Mouse (Mus musculus): ENCODE data around the gene Gdi2. TPM values are rescaled to one million over a fixed set of nuclear protein-coding genes. Genes with fewer than 3 reads are reported as not detected.

Gene Gdi2
- polyA plus RNA-seq, 1 experiment from 2014 or later: 427 TPM

- WGBS: 54% methylated on average over 10 of the region's 10 CpGs
- H3K27me3 ChIP-seq: no peaks in the 10 kb centered on the region
- H3K4me2 ChIP-seq (replicated peaks): no peak overlapping the region
- H3K4me3 ChIP-seq: no peak overlapping the region
- no peaks in the 10 kb centered on the region for H3K36me3 ChIP-seq
- peak; percentile 52 for ATAC-seq (ENCODE audit: insufficient number of reproducible peaks, insufficient read depth, low FRiP score, low TSS enrichment)
- H3K27ac ChIP-seq: no peak overlapping the region
- H3K9ac ChIP-seq: no peak overlapping the region
- peaks cover 6% of the 10 kb centered on the region; the same call in 1 of the 2 replicates for H3K9me3 ChIP-seq
- H3K4me1 ChIP-seq: no peaks in the 10 kb centered on the region
Measured at GRCm38 (mm10) chr13:3531692-3532320, 6.1 kb upstream of the Gdi2 start.

GRCm38 (mm10) chr13:3532451-3532850 lies 5.4 kb upstream of the Gdi2 start:
- H3K27ac ChIP-seq: no peak overlapping the region
- H3K27me3 ChIP-seq: no peaks in the 10 kb centered on the region
- no peak for ATAC-seq (ENCODE audit: insufficient number of reproducible peaks, insufficient read depth, low FRiP score, low TSS enrichment)
- H3K9ac ChIP-seq: no peak overlapping the region
- WGBS: 64% methylated on average over 4 of the region's 4 CpGs
- no peak overlapping the region for H3K4me3 ChIP-seq
- no peaks in the 10 kb centered on the region for H3K36me3 ChIP-seq
- no peaks in the 10 kb centered on the region for H3K4me1 ChIP-seq
- peaks cover 6% of the 10 kb centered on the region; the same call in 1 of the 2 replicates for H3K9me3 ChIP-seq
- no peak overlapping the region for H3K4me2 ChIP-seq (replicated peaks)

GRCm38 (mm10) chr13:3534146-3534545 lies 3.7 kb upstream of the Gdi2 start:
- 92% methylated on average over 4 of the region's 4 CpGs for WGBS
- H3K9ac ChIP-seq: no peak overlapping the region
- no peaks in the 10 kb centered on the region for H3K36me3 ChIP-seq
- H3K9me3 ChIP-seq: peaks cover 6% of the 10 kb centered on the region; the same call in 1 of the 2 replicates
- no peaks in the 10 kb centered on the region for H3K4me1 ChIP-seq
- no peak for ATAC-seq (ENCODE audit: insufficient number of reproducible peaks, insufficient read depth, low FRiP score, low TSS enrichment)
- no peak overlapping the region for H3K4me2 ChIP-seq (replicated peaks)
- H3K4me3 ChIP-seq: no peak overlapping the region
- H3K27ac ChIP-seq: no peak overlapping the region
- no peaks in the 10 kb centered on the region for H3K27me3 ChIP-seq

DNA sequence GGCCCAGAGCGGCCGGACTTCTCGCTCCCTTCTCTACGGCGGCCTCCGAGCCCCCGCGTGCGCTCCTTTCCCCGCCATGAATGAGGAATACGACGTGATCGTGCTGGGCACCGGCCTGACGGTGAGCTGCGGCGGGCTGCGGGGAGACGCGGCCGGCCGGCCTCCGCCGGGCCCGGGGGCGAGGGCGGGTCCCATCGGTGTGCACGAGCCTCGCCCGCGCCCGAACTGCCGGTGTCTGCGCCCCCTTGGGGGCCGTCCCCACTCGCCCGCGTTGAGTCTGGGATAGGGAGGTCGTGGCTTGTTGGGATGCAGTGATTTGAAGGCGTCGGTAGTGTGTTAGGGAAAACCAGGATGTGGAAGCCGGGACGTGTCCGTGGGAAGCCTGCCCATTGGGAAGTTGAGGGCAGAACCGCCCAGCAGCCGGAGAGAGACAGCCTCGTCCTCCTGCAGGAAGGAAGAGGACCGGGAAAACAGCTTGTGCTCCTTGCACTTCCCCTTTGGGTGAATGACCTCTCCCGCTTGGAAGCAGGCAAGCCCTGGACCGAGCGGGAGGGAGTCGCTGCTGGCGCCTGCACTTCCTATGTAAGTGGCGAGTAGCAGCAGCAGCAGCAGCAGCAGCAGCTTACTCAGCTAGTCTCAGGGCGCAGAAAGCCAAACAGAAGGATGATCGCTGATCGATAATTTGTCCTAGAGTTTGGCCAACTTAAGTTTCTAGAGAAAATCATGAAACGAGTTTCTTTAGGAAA lies 533 bp downstream of the Gdi2 start:
- Histone ChIP-seq H3K36me3 (no peaks in the 10 kb centered on the region), H3K9me3 (peaks cover 6% of the 10 kb centered on the region; the same call in 1 of the 2 replicates), H3K27ac (peak overlapping the region; percentile 99), H3K9ac (peak overlapping the region; percentile 97), H3K4me2 (replicated peaks) (peak overlapping the region; percentile 75), H3K4me3 (peak overlapping the region; percentile 97), H3K27me3 (no peaks in the 10 kb centered on the region), H3K4me1 (peaks cover 17% of the 10 kb centered on the region)
- peak; percentile 48 for ATAC-seq (ENCODE audit: insufficient number of reproducible peaks, insufficient read depth, low FRiP score, low TSS enrichment)
- WGBS: 1% methylated on average over 58 of the region's 59 CpGs

- peak overlapping the region; percentile 97 for H3K4me3 ChIP-seq
- no peak for ATAC-seq (ENCODE audit: insufficient number of reproducible peaks, insufficient read depth, low FRiP score, low TSS enrichment)
- H3K4me1 ChIP-seq: peaks cover 17% of the 10 kb centered on the region
- H3K9ac ChIP-seq: peak overlapping the region; percentile 97
- H3K9me3 ChIP-seq: peaks cover 6% of the 10 kb centered on the region; the same call in 1 of the 2 replicates
- H3K27me3 ChIP-seq: no peaks in the 10 kb centered on the region
- peak overlapping the region; percentile 75 for H3K4me2 ChIP-seq (replicated peaks)
- no peaks in the 10 kb centered on the region for H3K36me3 ChIP-seq
- H3K27ac ChIP-seq: peak overlapping the region; percentile 99
- WGBS: 2% methylated on average over 15 of the region's 15 CpGs
Measured at GRCm38 (mm10) chr13:3538969-3539562, 1.2 kb downstream of the Gdi2 start.

DNA sequence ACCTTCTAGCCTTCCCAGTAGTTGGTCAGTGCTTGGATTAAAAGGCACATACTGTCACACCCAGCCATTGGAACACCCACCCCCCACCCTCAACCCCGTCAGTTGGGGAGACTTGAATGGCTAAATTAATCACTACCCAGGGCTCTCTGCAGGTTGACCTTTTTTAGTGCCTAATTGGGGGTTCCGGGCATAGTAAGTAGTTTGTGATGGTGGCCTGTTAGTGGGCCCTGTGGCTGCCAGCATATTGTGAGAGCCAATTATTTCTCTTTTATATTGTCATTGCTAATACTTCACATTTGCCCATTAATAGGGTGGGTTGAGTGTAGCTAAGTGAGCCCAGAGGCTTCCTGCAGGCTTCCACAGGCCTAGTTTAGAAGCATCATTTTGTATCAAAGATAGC lies 2.3 kb downstream of the Gdi2 start:
- H3K9me3 ChIP-seq: peaks cover 6% of the 10 kb centered on the region; the same call in 1 of the 2 replicates
- no peak for ATAC-seq (ENCODE audit: insufficient number of reproducible peaks, insufficient read depth, low FRiP score, low TSS enrichment)
- no peak overlapping the region for H3K9ac ChIP-seq
- peak overlapping the region; percentile 75 for H3K4me2 ChIP-seq (replicated peaks)
- H3K27ac ChIP-seq: no peak overlapping the region
- H3K36me3 ChIP-seq: no peaks in the 10 kb centered on the region
- peak overlapping the region; percentile 97; the same call in 1 of the 2 replicates for H3K4me3 ChIP-seq
- H3K4me1 ChIP-seq: peaks cover 17% of the 10 kb centered on the region
- H3K27me3 ChIP-seq: no peaks in the 10 kb centered on the region
- WGBS: 36% methylated on average over 2 of the region's 2 CpGs

GRCm38 (mm10) chr13:3541159-3541782 lies 3.4 kb downstream of the Gdi2 start:
- H3K9me3 ChIP-seq: peaks cover 5% of the 10 kb centered on the region; the same call in 1 of the 2 replicates
- H3K27ac ChIP-seq: no peak overlapping the region
- no peaks in the 10 kb centered on the region for H3K27me3 ChIP-seq
- no peak overlapping the region; the same call in 1 of the 2 replicates for H3K4me2 ChIP-seq (replicated peaks)
- no peaks in the 10 kb centered on the region for H3K36me3 ChIP-seq
- WGBS: 88% methylated on average over 2 of the region's 2 CpGs
- H3K4me3 ChIP-seq: no peak overlapping the region
- ATAC-seq (ENCODE audit: insufficient number of reproducible peaks, insufficient read depth, low FRiP score, low TSS enrichment): no peak
- H3K4me1 ChIP-seq: peaks cover 17% of the 10 kb centered on the region
- no peak overlapping the region for H3K9ac ChIP-seq

DNA sequence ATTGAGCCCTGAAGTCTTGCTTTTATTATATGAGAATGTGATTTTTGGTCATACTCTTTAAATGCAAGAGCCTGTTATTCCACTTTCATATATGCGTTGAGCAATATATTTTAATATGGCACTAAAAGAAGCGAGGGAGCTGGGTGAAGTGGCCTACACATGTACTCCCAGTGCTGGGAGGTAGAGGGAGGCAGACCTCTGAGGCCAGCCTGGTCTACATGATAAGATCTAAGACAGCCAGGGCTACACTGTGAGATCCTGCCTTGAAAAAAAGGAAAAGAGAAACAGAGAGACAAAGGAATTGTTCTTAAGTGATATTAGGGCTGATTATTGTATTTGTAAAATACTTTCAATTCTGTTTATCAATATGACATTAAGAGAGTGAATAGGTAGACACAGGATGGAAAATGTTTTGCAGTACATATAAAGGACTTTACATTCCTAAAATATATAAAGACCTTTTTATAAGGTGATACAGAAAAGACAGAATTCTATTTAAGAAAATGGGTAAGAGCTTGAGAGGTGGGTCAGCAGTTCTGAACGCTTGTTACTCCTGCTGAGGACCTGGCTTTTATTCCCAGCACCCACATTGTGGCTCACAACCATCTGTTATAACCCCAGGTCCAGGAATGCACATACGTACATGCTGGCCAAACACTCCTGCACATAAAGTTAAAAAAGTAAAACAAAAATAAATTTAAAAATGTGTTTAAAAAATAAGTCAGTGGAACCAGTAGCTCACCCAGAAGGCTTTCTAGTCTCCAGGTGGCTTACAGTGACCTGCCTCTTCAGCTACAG lies 6.4 kb downstream of the Gdi2 start:
- Histone ChIP-seq H3K4me1 (peaks cover 17% of the 10 kb centered on the region), H3K4me2 (replicated peaks) (no peak overlapping the region), H3K9me3 (no peaks in the 10 kb centered on the region), H3K27me3 (no peaks in the 10 kb centered on the region), H3K27ac (no peak overlapping the region), H3K4me3 (no peak overlapping the region), H3K36me3 (peaks cover 6% of the 10 kb centered on the region), H3K9ac (no peak overlapping the region)
- WGBS: 88% methylated on average over 4 of the region's 4 CpGs
- ATAC-seq (ENCODE audit: insufficient number of reproducible peaks, insufficient read depth, low FRiP score, low TSS enrichment): no peak

DNA sequence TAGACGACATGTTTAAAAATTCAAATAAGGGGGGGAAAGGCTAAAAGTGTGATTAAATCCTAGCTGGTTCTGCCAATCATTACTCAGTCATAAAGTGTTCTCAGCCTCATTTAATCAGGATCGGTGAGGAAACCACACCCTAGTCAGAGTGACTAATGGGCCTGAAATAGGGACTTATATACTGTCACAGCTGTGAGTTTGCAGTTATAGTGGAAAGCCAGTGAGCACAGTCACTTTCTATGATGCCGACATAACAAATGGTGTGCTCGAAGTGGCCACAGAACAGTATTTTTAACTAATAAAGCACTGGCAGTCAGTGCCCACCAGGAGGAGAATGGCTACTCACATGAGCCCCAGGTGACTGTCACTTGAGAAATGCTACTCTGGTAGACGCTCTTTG lies 7.1 kb downstream of the Gdi2 start:
- Histone ChIP-seq H3K4me2 (replicated peaks) (no peak overlapping the region), H3K36me3 (peaks cover 6% of the 10 kb centered on the region), H3K27me3 (no peaks in the 10 kb centered on the region), H3K4me3 (no peak overlapping the region), H3K9ac (no peak overlapping the region), H3K27ac (no peak overlapping the region), H3K4me1 (peaks cover 14% of the 10 kb centered on the region), H3K9me3 (no peaks in the 10 kb centered on the region)
- 83% methylated on average over 5 of the region's 5 CpGs for WGBS
- no peak for ATAC-seq (ENCODE audit: insufficient number of reproducible peaks, insufficient read depth, low FRiP score, low TSS enrichment)

DNA sequence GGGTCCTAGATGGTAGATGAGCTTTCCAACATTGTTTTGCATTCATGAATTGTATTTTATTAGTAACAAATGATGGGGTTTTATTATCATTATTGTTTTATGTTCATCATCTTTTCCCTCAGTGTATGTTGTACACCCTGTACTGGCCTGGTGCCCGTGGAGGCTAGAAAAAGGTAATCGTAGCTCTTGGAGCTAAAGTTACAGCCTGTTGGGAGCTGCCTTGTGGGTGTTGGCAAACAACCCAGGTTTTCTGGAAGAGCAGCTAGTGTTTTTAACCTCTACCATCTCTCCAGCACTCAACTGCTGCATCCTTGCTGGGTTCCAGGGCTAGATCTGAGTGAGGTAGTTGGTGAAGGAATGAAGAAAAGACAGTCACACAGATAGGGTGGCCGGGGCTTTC lies 9.5 kb downstream of the Gdi2 start:
- 83% methylated on average over 3 of the region's 3 CpGs for WGBS
- peaks cover 18% of the 10 kb centered on the region for H3K36me3 ChIP-seq

DNA sequence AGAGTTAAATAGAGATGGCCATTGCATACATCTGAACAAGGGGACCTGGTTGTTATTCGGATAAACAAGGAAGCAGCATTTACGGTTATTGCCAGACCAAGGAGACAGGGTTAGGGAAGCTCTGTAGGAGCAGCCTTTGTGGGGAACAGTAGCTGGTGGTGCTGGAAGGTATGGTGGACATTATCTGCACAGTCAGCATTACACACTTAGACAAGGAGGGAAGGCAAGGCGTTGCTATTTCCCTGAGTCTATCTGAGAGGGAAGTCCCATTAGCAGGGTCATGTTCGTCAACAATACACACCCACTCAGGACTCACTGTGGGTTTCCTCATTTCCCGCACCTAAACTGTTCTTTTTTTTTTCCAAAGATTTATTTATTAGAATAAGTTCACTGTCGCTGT lies 10.0 kb downstream of the Gdi2 start:
- no peak for ATAC-seq (ENCODE audit: insufficient number of reproducible peaks, insufficient read depth, low FRiP score, low TSS enrichment)
- Histone ChIP-seq H3K4me1 (no peaks in the 10 kb centered on the region), H3K4me2 (replicated peaks) (no peak overlapping the region), H3K4me3 (no peak overlapping the region), H3K9me3 (no peaks in the 10 kb centered on the region), H3K9ac (no peak overlapping the region), H3K27ac (no peak overlapping the region), H3K36me3 (peaks cover 22% of the 10 kb centered on the region), H3K27me3 (no peaks in the 10 kb centered on the region)
- 87% methylated on average over 6 of the region's 6 CpGs for WGBS

More for the DNA sequence above, 9.5 kb downstream of the Gdi2 start:
- Histone ChIP-seq H3K27ac (no peak overlapping the region), H3K4me3 (no peak overlapping the region), H3K9ac (no peak overlapping the region), H3K4me2 (replicated peaks) (no peak overlapping the region), H3K27me3 (no peaks in the 10 kb centered on the region), H3K4me1 (no peaks in the 10 kb centered on the region), H3K9me3 (no peaks in the 10 kb centered on the region)
- no peak for ATAC-seq (ENCODE audit: insufficient number of reproducible peaks, insufficient read depth, low FRiP score, low TSS enrichment)

All from embryonic facial prominence, embryonic 12.5 days (tissue).